Mouse (Mus musculus) right cerebral cortex, adult 18-20 months (tissue): ENCODE measurements around the gene Slc18b1.

Source experiments
- DNase-seq: peaks from one replicate; pipeline ENCODE4 v3.0.0; 2022; ENCODE audit warnings: mixed read lengths

Gene Slc18b1

DNA sequence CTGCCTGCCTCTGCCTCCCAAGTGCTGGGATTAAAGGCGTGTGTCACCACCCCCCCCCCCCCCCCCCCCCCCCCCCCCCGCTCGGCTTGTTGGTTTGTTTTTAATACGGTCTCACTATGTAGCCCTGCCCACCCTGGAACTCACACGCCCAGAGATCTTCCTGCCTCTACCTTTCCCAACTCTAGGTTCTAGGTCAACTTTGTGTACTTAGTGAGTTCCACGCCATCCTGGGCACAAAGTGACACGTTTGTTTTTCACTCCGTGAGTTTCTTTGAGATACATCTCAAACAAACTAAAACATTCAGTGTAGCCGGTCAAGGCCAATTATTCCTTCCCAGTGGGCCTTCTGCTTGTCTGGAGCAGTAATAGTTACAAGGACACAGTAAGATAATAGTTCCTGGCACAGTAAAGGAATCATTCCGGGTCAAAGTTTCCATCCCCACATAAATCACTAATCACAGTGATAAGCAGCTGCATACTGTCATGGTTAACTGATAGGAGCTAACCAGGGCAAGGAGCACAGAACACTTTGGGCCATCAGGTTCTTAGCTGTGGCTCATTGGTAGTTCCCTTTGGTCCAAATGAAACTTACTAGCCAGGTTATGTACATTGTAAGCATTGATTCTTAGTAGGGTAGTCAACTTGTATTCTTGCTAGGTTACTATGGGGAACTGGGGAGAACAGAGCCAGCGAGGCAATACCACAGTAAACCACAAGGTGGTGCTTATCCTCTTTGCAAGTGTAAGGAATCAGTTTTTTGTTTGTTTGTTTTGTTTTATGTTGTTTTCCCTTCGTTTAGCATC, 15.1 kb downstream of the Slc18b1 start:
- DNase-seq: peak; percentile 56

DNA sequence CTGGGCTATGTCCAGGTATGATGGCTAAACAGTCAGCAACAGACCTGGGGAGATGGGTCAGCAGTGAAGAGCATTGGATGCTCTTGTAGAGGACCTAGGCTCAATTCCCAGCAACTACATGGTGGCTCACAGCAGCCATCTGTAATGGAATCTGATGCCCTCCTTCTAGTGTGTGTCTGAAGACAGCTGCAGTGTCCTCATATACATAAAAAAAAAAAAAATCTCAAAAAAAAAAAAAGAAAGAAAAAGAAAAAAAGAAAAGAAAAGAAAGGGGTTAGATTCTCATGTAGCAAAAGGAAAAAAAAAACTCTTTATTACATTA, 15.6 kb downstream of the Slc18b1 start:
- no peak for DNase-seq

DNA sequence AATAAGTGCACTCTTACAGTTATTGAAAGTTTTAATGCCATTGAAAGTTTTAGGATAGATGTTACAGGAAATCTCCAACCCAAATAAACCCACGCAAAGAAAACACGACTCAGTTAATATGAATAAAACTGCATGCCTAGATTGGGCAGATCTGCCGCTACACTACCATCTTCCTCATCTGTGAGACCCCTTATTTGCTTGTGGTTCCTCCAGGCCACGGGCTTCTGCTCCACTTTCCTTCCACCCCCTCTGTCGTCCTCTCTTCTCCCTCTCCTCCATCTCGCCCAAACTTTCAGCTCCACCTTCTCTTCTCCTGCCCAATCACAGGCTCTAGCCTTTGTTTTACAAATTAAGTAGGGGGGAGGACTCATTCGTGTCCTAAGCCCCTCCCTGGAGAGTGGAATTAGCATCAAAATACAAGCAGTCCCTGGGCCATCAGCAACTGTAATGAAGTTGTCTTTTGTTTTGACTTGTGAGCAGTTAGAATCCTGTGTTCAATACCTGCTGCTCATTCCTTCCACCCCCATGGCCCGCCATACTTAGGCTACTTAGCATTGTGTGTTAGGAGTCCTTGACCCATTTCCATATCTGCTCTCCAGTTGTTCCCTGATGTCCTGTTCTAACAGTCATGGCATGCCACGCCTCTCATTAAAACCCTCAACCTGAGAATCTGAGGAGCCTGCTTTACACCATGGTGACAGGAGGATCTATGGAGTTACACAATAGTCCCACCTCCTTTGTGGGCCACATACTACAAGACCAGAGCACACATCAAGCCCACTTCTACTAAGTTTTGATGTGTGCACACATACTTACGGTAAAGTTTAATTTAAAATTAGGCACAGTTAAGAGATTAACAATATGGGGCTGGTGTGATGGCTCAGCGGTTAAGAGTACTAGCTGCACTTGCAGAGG, 16.3 kb downstream of the Slc18b1 start:
- no peak for DNase-seq

DNA sequence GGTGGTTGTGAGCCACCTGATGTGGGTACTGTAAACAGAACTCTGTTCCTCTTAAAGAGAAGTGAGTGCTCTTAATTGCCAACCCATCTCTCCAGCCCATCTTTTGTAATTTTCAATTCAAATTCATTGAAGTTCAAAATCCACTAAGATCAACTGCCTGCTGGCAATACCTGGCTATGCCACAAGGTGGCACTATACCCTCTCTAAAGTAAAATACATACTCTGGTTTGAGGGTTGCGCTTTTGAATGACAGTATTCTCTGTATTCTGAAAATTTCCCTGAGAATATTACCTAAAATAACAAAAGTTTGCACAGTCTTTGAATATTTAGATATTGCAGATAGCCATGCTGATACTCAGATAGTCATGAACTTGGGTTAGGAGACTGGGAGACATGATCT, 18.4 kb downstream of the Slc18b1 start:
- peak; percentile 65 for DNase-seq

DNA sequence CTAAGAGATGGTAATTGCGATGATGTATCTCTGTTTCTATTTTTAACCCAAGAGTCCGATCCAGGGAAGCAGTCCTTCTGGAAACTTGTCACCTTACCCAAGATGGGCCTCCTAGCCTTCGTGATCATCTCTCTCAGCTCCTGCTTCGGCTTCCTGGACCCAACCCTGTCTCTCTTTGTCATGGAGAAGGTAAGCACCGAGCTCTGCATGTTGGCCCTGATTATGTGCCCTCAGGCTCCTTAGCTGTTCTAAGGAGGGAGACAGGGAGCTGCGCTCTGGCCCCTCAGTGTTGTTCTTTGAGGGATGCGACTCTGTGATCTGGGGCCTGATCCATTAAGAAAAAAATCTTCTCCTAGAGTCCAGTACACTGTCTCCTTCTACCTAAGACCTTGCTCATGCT, 19.5 kb downstream of the Slc18b1 start:
- DNase-seq: no peak

DNA sequence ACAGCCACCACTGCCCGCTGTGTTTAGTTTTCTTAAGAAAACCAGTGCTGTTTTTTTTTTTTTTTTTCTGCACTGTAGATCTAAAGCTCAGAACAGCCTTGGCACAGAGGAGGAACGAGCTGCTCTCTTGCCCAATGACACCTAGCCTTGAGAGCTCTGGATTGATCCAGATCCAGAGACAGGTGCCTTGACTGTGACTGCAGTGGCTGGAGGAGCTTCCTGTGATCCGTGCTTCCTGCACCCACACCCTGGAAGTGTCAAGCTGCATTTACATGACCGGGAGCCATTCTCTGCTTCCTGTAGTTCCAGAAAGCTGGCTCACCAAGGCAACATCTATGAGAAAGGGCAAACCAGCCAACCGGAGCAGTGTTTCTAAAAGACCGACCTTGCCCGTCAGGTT, 29.7 kb downstream of the Slc18b1 start:
- DNase-seq: no peak

DNA sequence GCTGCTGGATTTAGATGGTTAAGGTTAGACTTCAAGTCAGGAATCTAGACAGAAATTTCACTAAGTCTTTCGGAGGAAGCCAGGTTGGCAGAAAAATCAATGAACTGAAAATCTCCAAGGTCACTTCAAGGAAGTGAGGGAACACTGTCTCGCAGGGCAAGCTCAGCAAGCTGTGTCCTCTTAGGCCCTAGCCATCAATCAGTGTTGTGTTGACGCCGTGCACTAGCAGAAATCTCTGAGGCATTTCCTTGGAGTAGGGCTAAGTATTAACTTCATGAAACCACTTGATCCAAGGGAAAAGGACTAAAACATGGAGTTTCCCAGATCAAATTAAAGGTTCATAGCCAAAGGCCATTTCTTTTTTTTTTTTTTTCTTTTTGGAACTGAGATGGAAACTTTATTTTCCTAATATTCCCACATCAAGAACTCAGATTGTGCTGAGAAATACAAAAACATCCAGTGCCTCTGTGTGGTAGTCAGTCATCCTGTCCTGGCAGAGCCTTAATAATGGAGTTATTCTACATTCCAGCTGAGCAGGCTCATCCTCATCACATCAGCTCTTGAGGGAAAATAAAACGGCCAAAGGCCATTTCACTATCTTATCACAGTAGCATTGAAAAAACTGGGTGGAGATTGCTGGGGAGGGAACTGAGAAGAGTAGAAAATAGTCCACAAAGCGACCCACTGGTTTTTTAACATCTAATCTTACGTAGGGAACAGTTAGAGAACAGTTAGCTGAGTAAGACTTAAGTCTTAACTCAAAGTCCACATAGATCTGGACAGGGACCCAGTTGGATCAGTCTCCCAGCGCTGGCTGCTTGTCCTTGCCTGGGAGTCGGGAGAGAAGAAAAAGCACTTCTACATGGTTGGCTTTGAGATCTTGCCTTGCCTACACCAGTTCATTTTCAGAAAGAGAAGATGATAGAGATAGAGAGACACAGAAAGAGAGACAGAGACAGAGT, 39.5 kb downstream of the Slc18b1 start:
- no peak for DNase-seq

DNA sequence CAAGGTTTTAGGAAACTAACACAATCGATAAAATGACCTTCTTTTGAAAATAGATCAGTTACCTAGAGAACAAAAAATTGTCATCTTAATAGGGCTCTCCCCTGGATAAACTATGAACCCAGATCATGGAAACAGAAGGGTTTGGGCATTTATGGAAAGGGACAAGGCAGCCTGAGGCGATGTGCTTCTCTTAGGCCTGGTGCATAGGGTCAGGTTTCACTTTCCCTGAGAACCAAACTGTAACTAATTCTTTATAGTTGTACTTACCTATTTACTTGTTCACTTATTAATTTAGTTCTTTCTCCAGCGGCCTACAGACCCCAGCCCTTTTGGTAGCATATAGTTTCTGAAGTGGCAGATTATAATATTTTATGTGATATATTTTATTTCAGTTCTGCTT, 40.3 kb downstream of the Slc18b1 start:
- DNase-seq: no peak

DNA sequence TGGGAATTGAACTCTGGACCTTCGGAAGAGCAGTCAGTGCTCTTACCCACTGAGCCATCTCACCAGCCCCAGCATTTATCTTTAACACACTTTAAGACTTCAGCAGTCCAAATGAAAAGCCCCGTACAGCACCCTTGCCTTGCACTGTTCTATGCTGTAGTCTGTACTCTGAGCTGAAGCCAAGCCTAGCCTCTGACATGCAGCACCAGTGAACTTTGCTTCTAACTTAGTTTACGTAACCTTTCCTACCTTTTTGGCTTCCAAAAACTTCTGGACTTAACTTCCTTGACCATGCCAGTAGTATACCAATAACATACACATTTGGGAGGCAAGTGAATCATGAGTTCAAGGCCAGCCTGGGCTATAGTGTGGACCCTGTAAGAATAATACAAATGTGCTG, 42.1 kb downstream of the Slc18b1 start:
- DNase-seq: no peak

DNA sequence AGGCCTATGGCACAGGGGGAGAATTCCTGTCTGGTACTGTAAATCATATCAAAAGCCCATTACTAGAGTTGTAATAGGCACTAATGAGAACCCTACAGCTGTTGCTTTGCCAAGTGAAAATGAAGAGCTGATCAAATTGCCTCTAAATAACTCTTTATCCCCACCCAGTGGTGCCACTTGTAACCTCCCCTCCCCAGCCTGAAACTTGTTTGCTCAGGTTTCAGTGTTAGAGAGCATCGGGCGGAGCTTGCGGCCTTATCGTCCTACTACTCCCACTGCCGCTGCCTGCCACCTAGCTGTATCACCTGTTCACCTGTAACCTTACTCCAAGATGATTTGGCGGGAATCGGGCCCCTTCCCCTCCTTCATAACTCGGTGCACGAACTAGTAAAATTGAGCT, 42.6 kb downstream of the Slc18b1 start:
- DNase-seq: no peak

DNA sequence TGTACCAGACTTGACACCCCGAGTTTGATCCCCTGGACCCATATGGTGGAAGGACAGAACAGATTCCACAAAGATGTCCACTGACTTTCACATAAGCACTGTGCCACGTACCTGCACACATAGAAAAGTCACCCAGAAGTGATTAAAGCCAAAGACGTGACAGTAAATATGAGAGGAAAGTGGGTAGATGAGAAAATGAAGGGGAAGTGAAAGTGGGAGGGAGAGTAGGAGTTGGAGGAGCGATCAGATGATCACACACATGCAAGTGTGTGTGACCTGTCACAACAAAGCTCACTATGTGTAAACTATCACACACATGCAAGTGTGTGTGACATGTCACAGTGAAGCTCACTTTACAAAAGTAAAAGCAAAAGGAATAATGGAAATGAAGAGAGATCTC, 43.7 kb downstream of the Slc18b1 start:
- DNase-seq: no peak

DNA sequence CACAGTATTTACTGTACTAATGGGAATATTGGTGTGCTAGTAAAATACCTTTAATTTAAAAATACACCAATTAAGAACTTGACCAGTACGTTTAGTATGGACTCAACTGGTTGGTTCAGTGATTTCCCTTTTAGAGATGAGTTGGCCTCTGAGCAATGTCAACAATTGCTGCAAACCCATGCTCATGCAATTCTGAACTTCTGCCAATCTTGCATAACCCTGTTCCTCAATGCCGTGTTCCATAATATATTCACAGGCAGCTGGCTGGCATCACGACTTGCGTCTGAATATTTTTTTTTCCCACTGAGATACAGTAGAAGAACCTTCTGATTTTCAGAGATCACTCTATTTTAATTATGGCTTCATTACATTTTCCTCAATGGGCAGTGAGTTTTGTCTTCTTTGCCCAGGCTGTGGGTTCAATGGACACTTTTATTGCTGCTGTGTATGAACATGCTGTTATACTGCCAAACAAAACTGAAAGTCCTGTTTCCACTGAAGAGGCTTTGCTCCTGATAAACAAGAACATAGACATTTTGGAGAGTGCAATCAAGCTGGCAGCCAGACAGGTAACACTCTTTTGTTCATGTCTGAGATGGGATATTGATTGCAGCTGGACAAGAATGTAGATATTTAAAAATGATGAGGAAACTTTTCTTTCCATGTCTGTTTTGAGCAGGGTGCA, 54.6 kb downstream of the Slc18b1 start, which contains the start of gene Vnn3:
TSS of gene Vnn3 (plus strand) at position 235 of the 685 bp plus-strand sequence.
- no peak for DNase-seq

DNA sequence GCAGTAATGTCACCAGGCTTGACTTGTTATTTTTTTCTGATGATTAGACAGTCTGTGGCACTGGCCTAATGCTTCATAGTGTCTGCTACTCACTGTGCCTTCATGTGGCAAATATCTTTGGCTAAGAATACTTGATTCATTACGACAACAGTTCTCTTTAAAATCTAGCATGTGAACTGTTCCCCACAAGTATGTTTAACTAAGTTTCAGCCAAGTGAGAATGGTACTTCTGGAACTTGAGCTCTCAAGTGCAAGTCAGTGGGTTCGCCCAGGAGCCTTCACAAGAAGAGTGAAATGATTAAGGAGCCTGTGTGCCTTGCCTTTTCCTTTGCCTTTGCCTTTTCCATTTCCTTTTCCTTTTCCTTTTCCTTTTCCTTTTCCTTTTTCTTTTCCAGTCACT, 55.3 kb downstream of the Slc18b1 start:
- DNase-seq: no peak

DNA sequence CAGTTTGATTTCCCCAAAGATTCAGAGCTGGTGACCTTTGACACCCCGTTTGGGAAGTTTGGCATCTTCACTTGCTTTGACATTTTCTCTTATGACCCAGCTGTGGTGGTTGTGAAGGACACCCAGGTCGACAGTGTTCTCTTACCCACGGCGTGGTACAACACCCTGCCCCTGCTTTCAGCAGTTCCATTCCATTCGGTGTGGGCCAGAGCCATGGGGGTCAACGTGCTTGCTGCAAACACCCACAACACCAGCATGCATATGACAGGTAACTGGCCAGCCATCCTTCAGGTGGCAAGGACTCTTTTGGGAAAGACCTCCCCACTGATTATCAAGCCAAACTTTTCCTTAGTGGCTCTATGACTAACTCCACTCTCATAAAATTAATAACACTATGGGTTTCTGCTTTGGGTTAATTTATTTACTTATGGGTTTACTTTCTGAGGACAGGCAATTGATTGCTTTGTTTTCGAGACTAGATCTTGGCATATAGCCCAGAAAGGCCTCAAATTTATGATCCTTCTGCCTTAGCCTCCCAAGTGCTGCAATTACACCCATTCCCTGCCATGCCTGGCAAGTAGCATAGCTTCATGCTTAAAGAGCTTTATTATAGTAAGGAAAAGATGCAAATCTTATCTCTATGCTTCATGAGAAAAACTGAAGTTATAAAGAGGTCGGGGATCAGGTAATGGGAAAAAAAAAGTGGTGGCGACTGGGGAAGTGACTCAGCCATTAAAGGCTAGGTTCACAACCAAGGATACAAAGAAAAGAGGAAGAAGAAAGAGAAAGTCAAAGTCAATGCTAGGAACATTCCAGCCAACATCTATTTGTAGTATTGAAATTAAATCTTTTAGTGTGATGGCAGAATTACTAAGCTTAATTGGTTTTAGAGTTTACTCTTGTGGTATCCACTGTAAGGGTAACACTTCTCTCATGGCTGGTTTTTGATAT, 67.9 kb downstream of the Slc18b1 start:
- DNase-seq: no peak
